Mouse (Mus musculus) neural tube, embryonic 15.5 days (tissue): ENCODE data around the gene Trpv1. TPM values are rescaled to one million over a fixed set of nuclear protein-coding genes. Genes with fewer than 3 reads are reported as not detected.

Experiments used
- ATAC-seq: fragments of 200-750 bp; cut with Nextera tagmentation; 2 replicates; pipeline ENCODE4 v1.8.0; 2017; ENCODE audit warnings: mild to moderate bottlenecking, moderate TSS enrichment, moderate library complexity; ENCODE audit not compliant: low FRiP score
- H3K27ac ChIP-seq: fragments of 300-500 bp; sonication (generic); replicated peaks from 2 replicates; pipeline ENCODE4 v1.5.1; 2015; ENCODE audit warnings: mild to moderate bottlenecking, inconsistent platforms
- H3K27me3 ChIP-seq: fragments of 300-500 bp; sonication (generic); replicated peaks from 2 replicates; pipeline ENCODE4 v1.6.1; 2015; ENCODE audit warnings: inconsistent platforms
- H3K36me3 ChIP-seq: fragments of 300-500 bp; sonication (generic); 2 replicates; pipeline ENCODE4 v1.6.1; 2015; ENCODE audit warnings: inconsistent platforms
- H3K4me1 ChIP-seq: fragments of 300-500 bp; sonication (generic); 2 replicates; pipeline ENCODE4 v1.6.1; 2015; ENCODE audit warnings: inconsistent platforms
- H3K4me2 ChIP-seq: fragments of 300-500 bp; sonication (generic); 2 replicates; pipeline ENCODE4 v1.6.1; 2015; ENCODE audit warnings: inconsistent platforms, mild to moderate bottlenecking, moderate library complexity
- H3K4me3 ChIP-seq: fragments of 300-500 bp; sonication (generic); replicated peaks from 2 replicates; pipeline ENCODE4 v1.5.1; 2015; ENCODE audit warnings: mild to moderate bottlenecking, inconsistent platforms
- H3K9ac ChIP-seq: fragments of 300-500 bp; sonication (generic); replicated peaks from 2 replicates; pipeline ENCODE4 v1.6.1; 2015; ENCODE audit warnings: mild to moderate bottlenecking, inconsistent platforms
- H3K9me3 ChIP-seq: fragments of 300-500 bp; sonication (generic); replicated peaks from 2 replicates; pipeline ENCODE4 v1.6.1; 2016; ENCODE audit warnings: inconsistent platforms
- WGBS: fragments of 180-500 bp; shearing (Covaris S2); methylation state at CpG from one replicate; pipeline ENCODE4 v1.1.7; 2015; ENCODE audit warnings: mixed read lengths; 5-methylcytosine and 5-hydroxymethylcytosine counted together
- polyA plus RNA-seq: library from polyadenylated mRNA; unstranded; fragments of >200 nt; fragmentation: Nextera tagmentation; extraction: Ambion mirVana; gene quantifications from 2 replicates; pipeline ENCODE4 v1.2.1, GENCODE M21; 2015

Gene Trpv1
- polyA plus RNA-seq, result 2.0 and 2.4 TPM in 2 replicates

DNA sequence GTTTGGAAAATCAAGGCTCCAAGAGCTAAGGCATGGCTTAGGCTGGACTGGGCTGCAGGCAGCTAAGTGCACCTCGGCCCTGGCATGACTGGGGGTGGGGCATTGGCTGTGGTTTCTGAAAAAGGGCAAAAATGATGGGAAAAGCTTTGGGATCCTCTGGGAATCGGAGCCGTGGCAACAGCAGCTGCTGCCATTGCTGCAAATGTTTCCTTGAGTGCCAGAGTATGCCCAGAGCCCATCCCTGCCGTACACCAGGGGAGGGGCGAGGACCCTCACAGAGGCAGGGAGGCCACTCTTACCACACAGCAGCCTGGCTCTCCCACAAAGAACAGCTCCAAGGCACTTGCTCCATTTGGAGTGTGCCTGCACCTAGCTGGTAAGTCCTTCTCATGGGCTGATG is at the start of gene Trpv1:
TSS of gene Trpv1 (plus strand) at position 301 of the 400 bp plus-strand sequence.
- Histone ChIP-seq H3K9me3 (0 out of 2 replicates have a peak, but pooled peaks cover 2% of the 10 kb centered on the region), H3K27ac (no peak within 1 kb of the TSS), H3K4me3 (no peak within 1 kb of the TSS), H3K4me2 (no peak within 1 kb of the TSS), H3K4me1 (0 out of 2 replicates have a peak, but pooled peaks cover 5% of the 10 kb centered on the region), H3K27me3 (no peaks in the 10 kb centered on the region), H3K9ac (no peak within 1 kb of the TSS), H3K36me3 (no peaks in the 10 kb centered on the region)
- ATAC-seq, result no peak
- 73% methylated on average over 5 of the region's 5 CpGs for WGBS

DNA sequence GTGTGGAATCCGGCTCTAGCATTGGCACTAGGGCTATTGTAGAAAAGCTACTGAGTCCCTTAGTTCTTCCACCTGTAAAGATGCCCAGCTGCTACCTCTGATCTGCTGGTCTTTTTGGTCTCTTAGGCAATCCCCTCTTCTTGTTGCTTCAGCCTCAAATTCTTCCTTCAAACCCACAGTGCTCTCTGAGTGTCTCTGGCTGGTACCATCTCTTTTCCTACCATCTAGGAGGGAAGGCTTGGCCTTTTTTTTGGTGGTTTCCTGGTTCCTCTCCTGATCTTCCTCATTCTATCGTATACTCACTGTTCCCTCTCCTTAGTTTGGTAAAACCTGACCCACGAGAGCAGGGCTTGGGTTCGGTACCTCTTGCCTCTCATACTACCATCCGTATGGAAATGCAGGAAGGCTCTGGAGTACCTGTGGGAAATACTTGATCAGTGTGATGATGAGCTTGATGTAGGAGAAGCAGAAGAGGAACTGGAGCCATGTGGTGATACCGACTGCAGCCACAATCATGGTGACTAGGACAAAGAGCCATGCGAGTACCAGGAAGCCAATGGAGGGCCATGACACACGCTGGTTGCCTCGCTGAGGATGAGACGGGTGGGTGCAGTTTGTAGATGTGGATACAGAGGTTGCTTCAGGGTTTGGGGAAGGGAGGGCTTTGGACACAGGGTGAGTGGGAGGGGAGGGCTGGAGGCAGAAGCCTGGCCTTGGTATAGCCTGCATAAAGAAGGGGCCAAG is 48.0 kb upstream of the Trpv1 start:
- Histone ChIP-seq H3K9ac (no peak overlapping the region), H3K4me1 (no peaks in the 10 kb centered on the region), H3K27me3 (no peaks in the 10 kb centered on the region), H3K4me3 (no peak overlapping the region), H3K36me3 (peaks cover 82% of the 10 kb centered on the region), H3K4me2 (no peak overlapping the region), H3K27ac (no peak overlapping the region), H3K9me3 (no peaks in the 10 kb centered on the region)
- ATAC-seq, result no peak
- 90% methylated on average over 10 of the region's 10 CpGs for WGBS

DNA sequence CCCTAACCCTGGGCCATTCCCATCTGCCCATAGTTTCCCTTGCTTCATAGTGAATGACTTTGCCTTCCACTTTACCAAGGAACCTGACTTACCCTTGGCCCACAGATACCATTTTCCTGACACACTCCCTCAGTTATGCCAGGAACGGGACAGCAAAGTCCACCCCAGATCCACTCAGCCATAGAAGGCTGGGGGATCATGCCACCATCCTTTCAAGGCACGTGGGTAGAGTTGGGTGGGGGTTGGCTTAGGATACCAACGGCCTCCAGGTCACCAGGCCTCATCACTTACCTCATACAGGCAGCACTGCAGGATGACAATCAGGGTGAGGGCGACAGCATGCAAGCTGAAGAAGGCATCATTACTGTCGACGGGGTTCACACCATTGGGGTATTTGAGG is 46.9 kb upstream of the Trpv1 start:
- Histone ChIP-seq H3K27ac (no peak overlapping the region), H3K4me3 (no peak overlapping the region), H3K36me3 (peaks cover 90% of the 10 kb centered on the region), H3K4me2 (no peak overlapping the region), H3K4me1 (no peaks in the 10 kb centered on the region), H3K9me3 (no peaks in the 10 kb centered on the region), H3K9ac (no peak overlapping the region), H3K27me3 (no peaks in the 10 kb centered on the region)
- ATAC-seq, result no peak
- WGBS, result 91% methylated on average over 6 of the region's 6 CpGs

DNA sequence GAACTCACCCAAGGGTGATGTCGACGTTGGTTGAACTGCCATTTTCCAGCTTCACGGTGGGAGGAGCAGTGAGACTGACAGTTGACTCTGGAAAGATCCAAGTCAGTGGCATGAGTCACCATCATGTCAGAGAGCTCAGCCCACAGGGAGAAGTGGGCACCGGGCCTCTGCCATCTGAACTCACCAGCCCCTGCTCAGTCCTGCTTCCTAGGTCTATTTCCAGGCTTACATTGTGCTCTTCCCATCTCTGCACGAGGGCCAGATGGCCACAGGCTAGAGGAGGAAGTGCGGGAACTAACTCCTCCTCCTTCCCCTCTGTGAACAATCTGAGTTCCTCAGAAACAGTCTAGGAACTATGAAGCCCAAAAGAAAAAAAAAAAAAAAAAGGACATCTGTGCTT is 41.0 kb upstream of the Trpv1 start:
- Histone ChIP-seq H3K4me1 (peaks cover 15% of the 10 kb centered on the region), H3K36me3 (peaks cover 48% of the 10 kb centered on the region), H3K9me3 (no peaks in the 10 kb centered on the region), H3K9ac (no peak overlapping the region), H3K27ac (no peak overlapping the region), H3K4me2 (no peak overlapping the region), H3K27me3 (no peaks in the 10 kb centered on the region), H3K4me3 (no peak overlapping the region)
- ATAC-seq, result no peak
- WGBS, result 79% methylated on average over 6 of the region's 6 CpGs

DNA sequence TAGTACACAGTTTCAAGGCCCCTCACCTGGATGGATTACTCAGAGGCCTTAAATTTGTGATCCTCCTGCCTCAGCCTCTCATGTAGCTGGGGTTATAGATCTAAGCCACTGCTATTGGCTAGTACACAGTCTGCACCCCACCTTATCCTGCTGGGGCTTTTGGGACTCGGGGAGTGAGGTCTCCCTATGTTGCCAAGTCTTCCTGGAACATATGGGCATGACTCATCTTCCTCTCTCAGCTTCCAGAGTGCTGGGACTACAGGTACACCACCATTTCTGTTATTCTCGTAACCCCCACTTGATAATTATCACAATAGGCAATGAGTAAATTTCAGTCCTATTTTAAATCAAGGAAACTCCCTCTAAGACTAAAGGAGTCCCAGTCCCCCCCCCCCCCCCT is 39.6 kb upstream of the Trpv1 start:
- Histone ChIP-seq H3K36me3 (peaks cover 34% of the 10 kb centered on the region), H3K9ac (no peak overlapping the region), H3K4me2 (no peak overlapping the region), H3K4me3 (no peak overlapping the region), H3K9me3 (no peaks in the 10 kb centered on the region), H3K27ac (no peak overlapping the region), H3K4me1 (peaks cover 21% of the 10 kb centered on the region), H3K27me3 (no peaks in the 10 kb centered on the region)
- no peak for ATAC-seq
- WGBS, result 78% methylated on average over 2 of the region's 2 CpGs

DNA sequence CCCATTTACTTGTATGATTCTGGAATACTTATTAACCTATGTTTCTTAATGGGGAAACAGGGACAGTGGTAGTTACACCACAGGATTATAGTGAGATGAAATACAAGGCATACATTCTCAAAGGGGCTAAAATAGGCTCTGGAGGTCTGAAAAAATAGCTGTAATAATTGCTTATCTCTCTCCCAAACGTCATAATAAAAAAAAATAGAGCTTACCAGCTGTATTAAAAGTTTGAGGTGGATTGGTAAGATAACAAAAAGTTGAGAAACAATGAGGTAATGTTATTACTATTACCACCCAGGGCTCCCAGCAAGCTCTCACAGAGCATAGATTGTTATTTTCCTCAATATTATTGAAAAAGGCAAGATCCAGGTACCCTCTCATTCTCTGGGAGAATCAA is 35.9 kb upstream of the Trpv1 start:
- Histone ChIP-seq H3K27ac (no peak overlapping the region), H3K4me1 (peaks cover 30% of the 10 kb centered on the region), H3K27me3 (0 out of 2 replicates have a peak, but pooled peaks cover 4% of the 10 kb centered on the region), H3K4me3 (peak overlapping the region; percentile 83), H3K9ac (peak overlapping the region; percentile 87), H3K9me3 (no peaks in the 10 kb centered on the region), H3K4me2 (peak overlapping the region; percentile 96), H3K36me3 (peaks cover 7% of the 10 kb centered on the region; the same call in 1 of the 2 replicates)
- ATAC-seq, result no peak
- WGBS, result 10% methylated on average over 1 of the region's 1 CpGs

DNA sequence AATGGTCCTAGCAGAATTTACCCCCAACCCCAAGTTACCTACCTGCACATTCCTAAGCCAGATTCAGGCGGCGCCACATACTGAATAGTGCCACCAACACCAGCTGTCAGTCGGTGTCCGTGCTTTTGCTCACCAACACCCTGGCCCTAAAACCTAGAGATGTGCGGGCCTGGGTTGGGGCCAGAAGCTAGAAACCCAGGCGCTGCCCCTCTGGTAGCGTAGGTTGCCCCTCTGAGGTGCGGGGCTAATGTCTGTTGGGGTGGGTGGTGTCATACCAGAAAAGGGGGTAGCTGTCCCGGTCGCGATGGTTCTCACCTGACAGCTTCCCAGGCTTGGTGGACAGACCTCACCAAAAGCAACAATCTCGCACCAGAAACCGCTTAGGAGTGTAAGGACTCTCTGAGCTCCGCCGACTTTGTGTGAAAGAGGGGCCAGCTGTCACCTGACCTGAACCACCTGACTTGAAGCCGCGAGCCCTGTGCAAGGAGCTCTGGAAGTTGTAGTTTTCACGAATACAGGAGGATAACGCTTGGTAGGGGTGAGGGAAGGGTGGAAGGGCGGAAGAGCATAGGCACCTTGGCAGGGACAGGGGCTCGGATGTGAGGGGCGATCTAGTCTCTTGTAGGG is 35.4 kb upstream of the Trpv1 start, which contains the start of gene Ctns:
TSS of gene Ctns (minus strand) at position 440 of the 627 bp plus-strand sequence.
- WGBS, result 1% methylated on average over 22 of the region's 22 CpGs
- peaks cover 7% of the 10 kb centered on the region; the same call in 1 of the 2 replicates for H3K36me3 ChIP-seq
- H3K27ac ChIP-seq, result peak within 1 kb of the TSS; percentile 82
- peak within 1 kb of the TSS; percentile 87 for H3K9ac ChIP-seq
- H3K9me3 ChIP-seq, result no peaks in the 10 kb centered on the region
- peak within 1 kb of the TSS; percentile 83 for H3K4me3 ChIP-seq
- H3K4me1 ChIP-seq, result peaks cover 30% of the 10 kb centered on the region
- peak within 1 kb of the TSS; percentile 96 for H3K4me2 ChIP-seq
- peak; percentile 97 for ATAC-seq
- H3K27me3 ChIP-seq, result 0 out of 2 replicates have a peak, but pooled peaks cover 4% of the 10 kb centered on the region

DNA sequence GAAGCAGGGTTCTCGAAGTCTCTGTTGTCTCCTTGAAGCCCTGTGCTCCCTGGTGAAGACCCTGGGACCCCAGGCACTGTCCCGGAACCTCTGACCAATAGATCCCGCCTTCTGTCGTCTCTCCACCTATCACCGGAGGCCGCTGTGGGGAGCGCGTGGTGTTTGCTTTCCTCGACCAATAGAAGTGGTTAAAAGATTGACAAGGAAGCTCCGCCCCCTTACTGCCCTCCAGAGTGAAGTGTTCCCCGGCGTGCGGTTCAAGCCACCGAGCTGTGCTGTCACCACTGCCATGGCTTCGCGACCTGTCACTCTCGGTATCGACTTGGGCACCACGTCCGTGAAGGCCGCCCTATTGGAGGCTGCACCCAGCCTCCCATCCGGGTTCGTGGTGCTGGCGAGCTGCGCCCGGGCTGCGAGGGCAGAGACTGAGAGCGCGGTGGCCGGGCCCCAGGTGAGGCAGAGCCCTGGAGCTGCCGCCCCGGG is 34.8 kb upstream of the Trpv1 start, which contains the start of gene Shpk:
TSS of gene Shpk (plus strand) at position 231 of the 483 bp plus-strand sequence.
- Histone ChIP-seq H3K4me3 (peak within 1 kb of the TSS; percentile 83), H3K36me3 (peaks cover 7% of the 10 kb centered on the region; the same call in 1 of the 2 replicates), H3K9ac (peak within 1 kb of the TSS; percentile 87), H3K9me3 (no peaks in the 10 kb centered on the region), H3K4me2 (peak within 1 kb of the TSS; percentile 96), H3K4me1 (peaks cover 30% of the 10 kb centered on the region), H3K27ac (peak within 1 kb of the TSS; percentile 82), H3K27me3 (0 out of 2 replicates have a peak, but pooled peaks cover 4% of the 10 kb centered on the region)
- 0% methylated on average over 32 of the region's 32 CpGs for WGBS
- peak; percentile 98 for ATAC-seq

DNA sequence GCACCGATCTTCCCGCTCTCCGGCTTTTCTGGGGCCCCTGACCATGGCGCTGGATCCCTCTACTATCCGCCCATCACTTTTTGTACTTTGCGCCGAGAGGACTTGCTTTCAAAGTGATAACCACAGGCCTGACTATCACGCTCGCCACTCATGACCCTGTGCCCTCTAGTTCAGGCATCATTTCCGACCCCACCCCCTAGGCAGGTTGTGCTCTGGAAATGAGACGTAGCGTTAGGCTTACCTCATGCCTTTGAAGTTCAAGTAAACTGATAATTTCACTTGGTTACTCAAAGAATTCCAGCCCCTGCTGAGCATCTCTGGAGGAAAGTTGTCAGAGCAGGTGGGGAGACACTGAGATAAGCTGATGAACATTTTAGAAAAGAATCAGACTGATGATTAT is 34.2 kb upstream of the Trpv1 start:
- H3K27ac ChIP-seq, result peak overlapping the region; percentile 82; the same call in 1 of the 2 replicates
- no peaks in the 10 kb centered on the region for H3K9me3 ChIP-seq
- peak overlapping the region; percentile 87 for H3K9ac ChIP-seq
- 3% methylated on average over 12 of the region's 12 CpGs for WGBS
- H3K27me3 ChIP-seq, result 0 out of 2 replicates have a peak, but pooled peaks cover 4% of the 10 kb centered on the region
- peaks cover 30% of the 10 kb centered on the region for H3K4me1 ChIP-seq
- peak overlapping the region; percentile 83 for H3K4me3 ChIP-seq
- H3K36me3 ChIP-seq, result peaks cover 7% of the 10 kb centered on the region; the same call in 1 of the 2 replicates
- ATAC-seq, result no peak
- peak overlapping the region; percentile 96 for H3K4me2 ChIP-seq

DNA sequence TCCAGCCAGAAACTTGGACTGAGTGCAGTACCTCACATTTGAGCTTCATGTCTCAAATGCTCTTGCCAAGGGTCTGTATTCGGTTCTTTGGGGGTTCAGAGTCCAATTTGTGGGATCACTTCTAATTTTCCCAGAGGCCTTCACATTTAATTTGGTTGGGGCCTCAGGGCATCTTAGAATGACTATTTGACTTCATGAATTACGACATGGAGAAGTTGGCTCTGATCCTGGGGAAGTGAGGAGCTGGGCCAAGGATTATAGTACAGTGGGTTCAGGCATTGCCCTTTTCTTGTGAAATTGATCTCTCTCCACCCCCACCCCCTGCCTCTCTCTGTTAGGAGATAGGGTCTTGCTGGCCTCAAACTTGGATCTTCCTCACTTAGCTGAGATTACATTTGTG is 33.1 kb upstream of the Trpv1 start:
- 78% methylated on average over 2 of the region's 2 CpGs for WGBS
- no peak overlapping the region for H3K27ac ChIP-seq

DNA sequence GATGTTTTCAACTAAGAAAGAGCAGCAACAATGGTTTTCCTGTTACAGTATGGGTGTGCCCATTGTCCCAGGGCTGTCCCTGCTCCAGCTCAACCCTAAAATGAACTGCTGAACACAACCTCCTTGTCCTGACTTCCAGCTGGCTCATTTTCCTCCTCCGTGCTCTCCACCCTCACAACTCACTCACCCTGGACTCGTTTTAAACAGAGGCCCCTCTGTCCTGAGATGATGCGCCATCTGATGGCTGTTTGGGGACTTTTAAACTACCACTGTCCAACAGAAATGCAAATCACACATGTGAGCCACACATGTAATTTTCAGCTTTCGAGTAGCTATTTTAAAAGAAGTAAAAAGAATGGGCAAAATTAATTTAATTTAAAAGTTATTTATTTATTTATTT is 32.5 kb upstream of the Trpv1 start:
- ATAC-seq, result no peak

More for the DNA sequence above, 33.1 kb upstream of the Trpv1 start:
- no peak for ATAC-seq
- Histone ChIP-seq H3K4me3 (no peak overlapping the region), H3K36me3 (peaks cover under 1% of the 10 kb centered on the region; the same call in 1 of the 2 replicates), H3K4me1 (peaks cover 30% of the 10 kb centered on the region), H3K27me3 (0 out of 2 replicates have a peak, but pooled peaks cover 4% of the 10 kb centered on the region), H3K9ac (no peak overlapping the region), H3K9me3 (no peaks in the 10 kb centered on the region), H3K4me2 (no peak overlapping the region)

More for the DNA sequence above, 32.5 kb upstream of the Trpv1 start:
- Histone ChIP-seq H3K4me3 (no peak overlapping the region), H3K4me1 (peaks cover 28% of the 10 kb centered on the region), H3K4me2 (no peak overlapping the region), H3K9ac (no peak overlapping the region), H3K27me3 (0 out of 2 replicates have a peak, but pooled peaks cover 4% of the 10 kb centered on the region), H3K27ac (no peak overlapping the region), H3K9me3 (no peaks in the 10 kb centered on the region), H3K36me3 (no peaks in the 10 kb centered on the region)
- WGBS, result 34% methylated on average over 4 of the region's 4 CpGs
